Mouse (Mus musculus): ENCODE measurements around the gene Dock10. TPM values are rescaled to one million over a fixed set of nuclear protein-coding genes. Genes with fewer than 3 reads are reported as not detected.

The Dock10 gene
- polyA plus RNA-seq, 1 experiment from 2014 or later, result 3.1 TPM

- no peak for ATAC-seq (replicated peaks; ENCODE audit: low FRiP score)
- Histone ChIP-seq H3K27ac (ENCODE audit: low read depth, low read length) (no peak overlapping the region), H3K36me3 (ENCODE audit: control insufficient read depth, insufficient read depth, low read length) (no peaks in the 10 kb centered on the region), H3K9me3 (ENCODE audit: control insufficient read depth, low read length) (no peaks in the 10 kb centered on the region), H3K27me3 (replicated peaks; ENCODE audit: control insufficient read depth, insufficient read depth, low read length) (no peaks in the 10 kb centered on the region), H3K4me1 (replicated peaks; ENCODE audit: control insufficient read depth, insufficient read depth, low read length) (no peaks in the 10 kb centered on the region), H3K4me2 (no peak overlapping the region), H3K9ac (ENCODE audit: low read depth, low read length) (no peak overlapping the region), H3K4me3 (ENCODE audit: low read depth, low read length) (no peak overlapping the region)
- no peak for DNase-seq (ENCODE audit: low spot score)
- WGBS, result 78% methylated on average over 2 of the region's 2 CpGs
Measured at GRCm38 (mm10) chr1:80504757-80505156, 253.6 kb downstream of the Dock10 start.

GRCm38 (mm10) chr1:80504081-80504480 lies 254.2 kb downstream of the Dock10 start:
- 88% methylated on average over 4 of the region's 4 CpGs for WGBS
- Histone ChIP-seq H3K36me3 (ENCODE audit: control insufficient read depth, insufficient read depth, low read length) (no peaks in the 10 kb centered on the region), H3K9ac (ENCODE audit: low read depth, low read length) (no peak overlapping the region), H3K4me2 (no peak overlapping the region), H3K9me3 (ENCODE audit: control insufficient read depth, low read length) (no peaks in the 10 kb centered on the region), H3K27ac (ENCODE audit: low read depth, low read length) (no peak overlapping the region), H3K4me1 (replicated peaks; ENCODE audit: control insufficient read depth, insufficient read depth, low read length) (no peaks in the 10 kb centered on the region), H3K27me3 (replicated peaks; ENCODE audit: control insufficient read depth, insufficient read depth, low read length) (no peaks in the 10 kb centered on the region), H3K4me3 (ENCODE audit: low read depth, low read length) (no peak overlapping the region)
- DNase-seq (ENCODE audit: low spot score) (no peak), ATAC-seq (replicated peaks; ENCODE audit: low FRiP score) (no peak)

GRCm38 (mm10) chr1:80502456-80503165 lies 255.7 kb downstream of the Dock10 start:
- Histone ChIP-seq H3K27ac (ENCODE audit: low read depth, low read length) (no peak overlapping the region), H3K4me2 (no peak overlapping the region), H3K4me3 (ENCODE audit: low read depth, low read length) (no peak overlapping the region), H3K36me3 (ENCODE audit: control insufficient read depth, insufficient read depth, low read length) (no peaks in the 10 kb centered on the region), H3K27me3 (replicated peaks; ENCODE audit: control insufficient read depth, insufficient read depth, low read length) (no peaks in the 10 kb centered on the region), H3K4me1 (replicated peaks; ENCODE audit: control insufficient read depth, insufficient read depth, low read length) (no peaks in the 10 kb centered on the region), H3K9ac (ENCODE audit: low read depth, low read length) (no peak overlapping the region), H3K9me3 (ENCODE audit: control insufficient read depth, low read length) (no peaks in the 10 kb centered on the region)
- ATAC-seq (replicated peaks; ENCODE audit: low FRiP score), result no peak
- WGBS, result 82% methylated on average over 9 of the region's 9 CpGs
- no peak for DNase-seq (ENCODE audit: low spot score)

GRCm38 (mm10) chr1:80499264-80499663 lies 259.1 kb downstream of the Dock10 start:
- Histone ChIP-seq H3K4me2 (no peak overlapping the region), H3K4me1 (replicated peaks; ENCODE audit: control insufficient read depth, insufficient read depth, low read length) (no peaks in the 10 kb centered on the region), H3K36me3 (ENCODE audit: control insufficient read depth, insufficient read depth, low read length) (no peaks in the 10 kb centered on the region), H3K27me3 (replicated peaks; ENCODE audit: control insufficient read depth, insufficient read depth, low read length) (no peaks in the 10 kb centered on the region), H3K9ac (ENCODE audit: low read depth, low read length) (no peak overlapping the region), H3K27ac (ENCODE audit: low read depth, low read length) (no peak overlapping the region), H3K9me3 (ENCODE audit: control insufficient read depth, low read length) (no peaks in the 10 kb centered on the region), H3K4me3 (ENCODE audit: low read depth, low read length) (no peak overlapping the region)
- 85% methylated on average over 7 of the region's 7 CpGs for WGBS
- DNase-seq (ENCODE audit: low spot score), result no peak
- no peak for ATAC-seq (replicated peaks; ENCODE audit: low FRiP score)

- no peak for DNase-seq (ENCODE audit: low spot score)
- no peak for ATAC-seq (replicated peaks; ENCODE audit: low FRiP score)
- Histone ChIP-seq H3K4me3 (ENCODE audit: low read depth, low read length) (no peak overlapping the region), H3K27ac (ENCODE audit: low read depth, low read length) (no peak overlapping the region), H3K4me2 (no peak overlapping the region), H3K4me1 (replicated peaks; ENCODE audit: control insufficient read depth, insufficient read depth, low read length) (no peaks in the 10 kb centered on the region), H3K36me3 (ENCODE audit: control insufficient read depth, insufficient read depth, low read length) (no peaks in the 10 kb centered on the region), H3K27me3 (replicated peaks; ENCODE audit: control insufficient read depth, insufficient read depth, low read length) (no peaks in the 10 kb centered on the region), H3K9ac (ENCODE audit: low read depth, low read length) (no peak overlapping the region), H3K9me3 (ENCODE audit: control insufficient read depth, low read length) (no peaks in the 10 kb centered on the region)
- WGBS, result 72% methylated on average over 4 of the region's 4 CpGs
Measured at GRCm38 (mm10) chr1:80496360-80496759, 262.0 kb downstream of the Dock10 start.

- H3K4me1 ChIP-seq (replicated peaks; ENCODE audit: control insufficient read depth, insufficient read depth, low read length), result no peaks in the 10 kb centered on the region
- no peak overlapping the region for H3K27ac ChIP-seq (ENCODE audit: low read depth, low read length)
- no peaks in the 10 kb centered on the region for H3K36me3 ChIP-seq (ENCODE audit: control insufficient read depth, insufficient read depth, low read length)
- ATAC-seq (replicated peaks; ENCODE audit: low FRiP score) (no peak), DNase-seq (ENCODE audit: low spot score) (no peak)
- no peak overlapping the region for H3K4me3 ChIP-seq (ENCODE audit: low read depth, low read length)
- no peak overlapping the region for H3K9ac ChIP-seq (ENCODE audit: low read depth, low read length)
- no peaks in the 10 kb centered on the region for H3K9me3 ChIP-seq (ENCODE audit: control insufficient read depth, low read length)
- no peaks in the 10 kb centered on the region for H3K27me3 ChIP-seq (replicated peaks; ENCODE audit: control insufficient read depth, insufficient read depth, low read length)
- 87% methylated on average over 5 of the region's 5 CpGs for WGBS
- H3K4me2 ChIP-seq, result no peak overlapping the region
Measured at GRCm38 (mm10) chr1:80483419-80483818, 274.9 kb downstream of the Dock10 start.

GRCm38 (mm10) chr1:80474942-80475341 lies 283.4 kb downstream of the Dock10 start:
- H3K9ac ChIP-seq (ENCODE audit: low read depth, low read length), result no peak overlapping the region
- H3K4me1 ChIP-seq (replicated peaks; ENCODE audit: control insufficient read depth, insufficient read depth, low read length), result no peaks in the 10 kb centered on the region
- H3K27ac ChIP-seq (ENCODE audit: low read depth, low read length), result no peak overlapping the region
- H3K4me2 ChIP-seq, result no peak overlapping the region
- H3K4me3 ChIP-seq (ENCODE audit: low read depth, low read length), result no peak overlapping the region
- DNase-seq (ENCODE audit: low spot score) (no peak), ATAC-seq (replicated peaks; ENCODE audit: low FRiP score) (no peak)
- H3K9me3 ChIP-seq (ENCODE audit: control insufficient read depth, low read length), result no peaks in the 10 kb centered on the region
- no peaks in the 10 kb centered on the region for H3K27me3 ChIP-seq (replicated peaks; ENCODE audit: control insufficient read depth, insufficient read depth, low read length)
- WGBS, result 65% methylated on average over 1 of the region's 1 CpGs
- no peaks in the 10 kb centered on the region for H3K36me3 ChIP-seq (ENCODE audit: control insufficient read depth, insufficient read depth, low read length)

- Histone ChIP-seq H3K4me1 (replicated peaks; ENCODE audit: control insufficient read depth, insufficient read depth, low read length) (no peaks in the 10 kb centered on the region), H3K4me2 (no peak overlapping the region), H3K36me3 (ENCODE audit: control insufficient read depth, insufficient read depth, low read length) (no peaks in the 10 kb centered on the region), H3K27ac (ENCODE audit: low read depth, low read length) (no peak overlapping the region), H3K27me3 (replicated peaks; ENCODE audit: control insufficient read depth, insufficient read depth, low read length) (no peaks in the 10 kb centered on the region), H3K9me3 (ENCODE audit: control insufficient read depth, low read length) (no peaks in the 10 kb centered on the region), H3K9ac (ENCODE audit: low read depth, low read length) (no peak overlapping the region), H3K4me3 (ENCODE audit: low read depth, low read length) (no peak overlapping the region)
- DNase-seq (ENCODE audit: low spot score) (no peak), ATAC-seq (replicated peaks; ENCODE audit: low FRiP score) (no peak)
- 93% methylated on average over 1 of the region's 1 CpGs for WGBS
Measured at GRCm38 (mm10) chr1:80472395-80472794, 285.9 kb downstream of the Dock10 start.

- WGBS, result 77% methylated on average over 6 of the region's 6 CpGs
Measured at GRCm38 (mm10) chr1:80461348-80461747, 297.0 kb downstream of the Dock10 start, which contains the start of gene Gm45261. Gene Gm45261 (minus strand): TSS chr1:80461448.

More at GRCm38 (mm10) chr1:80461348-80461747, 297.0 kb downstream of the Dock10 start, which contains the start of gene Gm45261:
- Histone ChIP-seq H3K27me3 (replicated peaks; ENCODE audit: control insufficient read depth, insufficient read depth, low read length) (no peaks in the 10 kb centered on the region), H3K4me3 (ENCODE audit: low read depth, low read length) (no peak within 1 kb of the TSS), H3K36me3 (ENCODE audit: control insufficient read depth, insufficient read depth, low read length) (no peaks in the 10 kb centered on the region), H3K9me3 (ENCODE audit: control insufficient read depth, low read length) (no peaks in the 10 kb centered on the region), H3K4me2 (no peak within 1 kb of the TSS), H3K4me1 (replicated peaks; ENCODE audit: control insufficient read depth, insufficient read depth, low read length) (no peaks in the 10 kb centered on the region), H3K27ac (ENCODE audit: low read depth, low read length) (no peak within 1 kb of the TSS), H3K9ac (ENCODE audit: low read depth, low read length) (no peak within 1 kb of the TSS)
- no peak for DNase-seq (ENCODE audit: low spot score)
- ATAC-seq (replicated peaks; ENCODE audit: low FRiP score), result no peak

Measured in liver, embryonic 11.5 days (tissue).